Mouse (Mus musculus): ENCODE data around the gene Defa25.
"Not testable (repeated sequence)": the region's sequence is repeated elsewhere in the genome, so short reads cannot be mapped to it uniquely, and the experiment has no call there.

The Defa25 gene

DNA sequence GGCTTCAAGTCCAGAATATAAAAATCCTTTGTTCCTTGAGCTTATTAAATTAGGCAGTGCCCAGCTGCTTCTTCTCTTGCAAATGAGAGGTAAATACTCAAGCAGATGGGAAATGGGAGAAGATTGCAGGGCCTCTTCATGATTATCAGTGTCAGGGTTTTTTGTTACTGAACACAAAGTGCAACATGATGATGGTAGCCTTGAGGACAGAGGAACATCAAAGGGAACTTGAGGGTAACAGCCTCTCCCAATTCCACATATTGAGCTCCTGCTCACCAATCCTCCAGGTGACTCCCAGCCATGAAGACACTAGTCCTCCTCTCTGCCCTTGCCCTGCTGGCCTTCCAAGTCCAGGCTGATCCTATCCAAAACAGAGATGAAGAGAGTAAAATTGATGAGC lies at the start of gene Defa25:
Defa25 (plus strand) TSS at position 301 of the 400 bp plus-strand sequence.
- not testable (repeated sequence) for DNase-seq (ENCODE audit: low spot score)

DNA sequence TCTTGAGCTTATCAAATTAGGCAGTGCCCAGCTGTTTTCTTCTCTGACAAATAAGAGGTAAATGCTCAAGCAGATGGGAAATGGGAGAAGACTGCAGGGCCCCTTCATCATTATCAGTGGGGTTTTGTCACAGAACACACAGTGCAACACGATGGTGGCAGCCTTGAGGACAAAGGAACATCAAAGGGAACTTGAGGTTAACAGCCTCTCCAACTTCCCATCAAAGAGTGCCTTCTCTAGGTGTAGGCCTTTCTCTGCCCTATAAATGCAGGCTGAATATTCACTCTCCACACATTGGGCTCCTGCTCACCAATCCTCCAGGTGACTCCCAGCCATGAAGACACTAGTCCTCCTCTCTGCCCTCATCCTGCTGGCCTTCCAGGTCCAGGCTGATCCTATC lies 29.5 kb upstream of the Defa25 start, which contains the start of gene Defa23:
Defa23 (plus strand) TSS at position 301 of the 400 bp plus-strand sequence.
- not testable (repeated sequence) for DNase-seq (ENCODE audit: low spot score)

DNA sequence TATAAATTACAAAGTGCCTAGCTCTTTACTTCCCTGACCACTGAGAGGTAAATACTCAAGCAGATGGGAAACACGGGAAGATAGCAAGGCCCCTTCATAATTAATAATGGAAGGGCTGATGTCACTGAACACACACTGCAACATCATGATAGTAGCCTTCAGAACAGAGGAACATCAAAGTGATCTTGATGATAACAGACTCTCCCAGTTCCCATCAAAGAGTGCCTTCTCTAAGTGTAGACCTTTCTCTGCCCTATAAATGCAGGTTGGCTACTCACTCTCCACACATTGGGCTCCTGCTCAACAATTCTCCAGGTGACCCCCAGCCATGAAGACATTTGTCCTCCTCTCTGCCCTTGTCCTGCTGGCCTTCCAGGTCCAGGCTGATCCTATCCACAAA lies 19.5 kb upstream of the Defa25 start, which contains the start of gene Defa35:
Defa35 (plus strand) TSS at position 301 of the 400 bp plus-strand sequence.
- DNase-seq (ENCODE audit: low spot score) = not testable (repeated sequence)

DNA sequence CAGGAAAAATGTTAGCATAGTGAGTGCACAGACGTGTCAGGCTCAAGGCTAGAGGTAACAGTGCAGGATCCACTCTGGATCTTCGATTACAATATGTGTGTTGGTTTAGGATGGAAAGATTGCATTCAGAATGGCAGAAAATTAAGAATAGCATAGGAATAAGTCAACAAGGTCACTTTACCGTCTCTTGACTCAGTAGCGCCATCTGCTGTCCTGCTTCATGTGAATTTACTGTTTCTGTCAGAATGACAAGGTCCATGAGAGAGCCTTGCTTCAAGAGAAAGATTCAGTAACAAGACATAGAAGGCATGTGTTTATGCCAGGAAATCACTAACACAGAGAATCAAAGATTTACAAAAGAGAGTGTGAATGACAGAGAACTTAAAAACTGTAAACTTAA lies 8.9 kb downstream of the Defa25 start:
- DNase-seq (ENCODE audit: low spot score) = no peak

DNA sequence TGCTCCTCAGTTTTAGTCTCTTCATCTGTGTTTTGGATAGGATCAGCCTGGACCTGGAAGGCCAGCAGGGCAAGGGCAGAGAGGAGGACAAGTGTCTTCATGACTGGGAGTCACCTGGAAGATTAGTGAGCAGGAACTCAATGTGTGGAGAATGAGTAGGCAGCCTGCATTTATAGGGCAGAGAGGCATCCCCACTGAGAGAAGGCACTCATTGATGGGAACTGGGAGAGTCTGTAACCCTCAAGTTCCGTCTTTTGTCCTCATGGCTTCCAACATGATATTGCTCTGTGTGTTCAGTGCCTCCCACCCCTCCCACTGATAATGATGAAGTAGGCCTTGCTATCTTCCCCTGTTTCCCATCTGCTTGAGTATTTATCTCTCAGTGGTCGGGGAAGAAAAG lies 11.7 kb downstream of the Defa25 start, which contains the start of gene Gm14851:
Gm14851 (minus strand) TSS at position 101 of the 400 bp plus-strand sequence.
- not testable (repeated sequence) for DNase-seq (ENCODE audit: low spot score)

DNA sequence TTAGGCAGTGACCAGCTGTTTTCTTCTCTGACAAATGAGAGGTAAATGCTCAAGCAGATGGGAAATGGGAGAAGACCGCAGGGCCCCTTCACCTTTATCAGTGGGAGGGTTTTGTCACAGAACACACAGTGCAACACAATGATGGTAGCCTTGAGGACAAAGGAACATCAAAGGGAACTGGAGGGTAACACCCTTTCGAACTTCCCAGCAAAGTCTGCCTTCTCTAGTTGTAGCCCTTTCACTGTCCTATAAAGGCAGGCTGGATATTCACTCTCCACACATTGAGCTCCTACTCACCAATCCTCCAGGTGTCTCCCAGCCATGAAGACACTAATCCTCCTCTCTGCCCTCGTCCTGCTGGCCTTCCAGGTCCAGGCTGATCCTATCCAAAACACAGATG lies 50.1 kb downstream of the Defa25 start, which contains the start of gene Defa30:
Defa30 (plus strand) TSS at position 301 of the 400 bp plus-strand sequence.
- DNase-seq (ENCODE audit: low spot score) = not testable (repeated sequence)

All from layer of hippocampus, adult 9-10 months (tissue).